Mouse (Mus musculus): ENCODE results near the gene Zbtb21.

- TF ChIP-seq POLR2A (IDR thresholded peaks at IDR 0.05; ENCODE audit: control insufficient read depth, extremely low read depth, insufficient read depth, low read length, poor library complexity) (no peak), CTCF (IDR thresholded peaks at IDR 0.05; ENCODE audit: borderline replicate concordance, control insufficient read depth, extremely low read depth, insufficient read depth, low read length, poor library complexity) (no peak)
Measured at GRCm38 (mm10) chr16:97984589-97984988, 22.2 kb upstream of the Zbtb21 start.
